Mouse (Mus musculus) testis, adult 2 months (tissue): ENCODE results near the gene Rhob.

Experiments used
- CTCF ChIP-seq: fragments of 200-500 bp; IDR thresholded peaks from 2 replicates; pipeline ENCODE4 v1.5.1; 2012; ENCODE audit warnings: low read depth, mild to moderate bottlenecking, inconsistent platforms, low read length, moderate library complexity; ENCODE audit not compliant: control insufficient read depth, insufficient read depth, insufficient replicate concordance
- POLR2A ChIP-seq: fragments of 200-500 bp; IDR thresholded peaks from 2 replicates; pipeline ENCODE4 v1.6.1; 2012; ENCODE audit warnings: low read depth, mild to moderate bottlenecking, inconsistent platforms, low read length, moderate library complexity; ENCODE audit not compliant: control insufficient read depth

DNA sequence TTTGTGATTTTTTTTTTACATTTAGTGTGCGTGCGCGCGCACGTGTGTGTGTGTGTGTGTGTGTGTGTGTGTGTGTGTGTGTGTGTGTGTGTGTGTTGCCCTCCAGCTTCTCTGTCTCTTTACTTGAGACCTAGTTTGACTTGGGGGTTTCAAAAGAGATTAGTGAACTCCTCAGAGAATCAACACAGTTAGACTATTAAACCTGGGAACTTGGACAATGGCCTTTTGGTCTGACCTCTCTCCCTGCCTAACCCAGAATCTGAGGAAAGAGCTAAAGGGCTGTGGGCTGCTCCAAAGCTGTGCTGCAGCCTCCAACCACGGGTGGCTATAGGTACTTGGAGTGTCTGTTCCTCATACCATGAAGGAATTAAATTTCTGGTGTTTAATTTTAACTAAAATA is 4.3 kb upstream of the Rhob start:
- TF ChIP-seq CTCF: no peak
- TF ChIP-seq POLR2A: no peak
